Mouse (Mus musculus): Measurements from ENCODE around the gene Olfr78. TPM values are rescaled to one million over a fixed set of nuclear protein-coding genes. Genes with fewer than 3 reads are reported as not detected.

The Olfr78 gene
- polyA plus RNA-seq, 1 experiment from 2014 or later = 0.04 TPM

DNA sequence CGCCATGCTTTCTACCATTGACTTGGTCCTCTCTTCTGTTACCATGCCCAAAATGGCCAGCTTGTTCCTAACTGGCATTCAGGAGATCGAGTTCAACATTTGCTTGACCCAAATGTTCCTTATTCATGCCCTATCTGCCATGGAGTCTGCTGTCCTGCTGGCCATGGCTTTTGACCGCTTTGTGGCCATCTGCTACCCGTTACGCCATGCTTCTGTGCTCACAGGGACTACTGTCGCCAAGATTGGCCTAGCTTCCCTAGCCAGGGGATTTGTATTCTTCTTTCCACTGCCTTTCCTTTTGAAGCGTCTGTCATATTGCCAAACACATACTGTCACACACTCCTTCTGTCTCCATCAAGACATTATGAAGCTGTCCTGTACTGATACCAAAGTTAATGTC is 60.8 kb downstream of the Olfr78 start:
- Histone ChIP-seq H3K9ac (ENCODE audit: low read depth, low read length) (no peak overlapping the region), H3K9me3 (replicated peaks; ENCODE audit: control insufficient read depth, low read length) (no peaks in the 10 kb centered on the region), H3K27ac (ENCODE audit: low read length) (no peak overlapping the region), H3K4me1 (ENCODE audit: control insufficient read depth, low read depth, low read length) (no peaks in the 10 kb centered on the region), H3K4me2 (ENCODE audit: low read depth, low read length) (no peak overlapping the region), H3K4me3 (ENCODE audit: low read depth, low read length) (no peak overlapping the region), H3K36me3 (ENCODE audit: control insufficient read depth, insufficient read depth) (no peaks in the 10 kb centered on the region), H3K27me3 (ENCODE audit: control insufficient read depth, insufficient read depth, low read depth, low read length) (no peaks in the 10 kb centered on the region)
- 66% methylated on average over 7 of the region's 7 CpGs for WGBS (ENCODE audit: insufficient replicate concordance)
- no peak for ATAC-seq (ENCODE audit: low read depth)

DNA sequence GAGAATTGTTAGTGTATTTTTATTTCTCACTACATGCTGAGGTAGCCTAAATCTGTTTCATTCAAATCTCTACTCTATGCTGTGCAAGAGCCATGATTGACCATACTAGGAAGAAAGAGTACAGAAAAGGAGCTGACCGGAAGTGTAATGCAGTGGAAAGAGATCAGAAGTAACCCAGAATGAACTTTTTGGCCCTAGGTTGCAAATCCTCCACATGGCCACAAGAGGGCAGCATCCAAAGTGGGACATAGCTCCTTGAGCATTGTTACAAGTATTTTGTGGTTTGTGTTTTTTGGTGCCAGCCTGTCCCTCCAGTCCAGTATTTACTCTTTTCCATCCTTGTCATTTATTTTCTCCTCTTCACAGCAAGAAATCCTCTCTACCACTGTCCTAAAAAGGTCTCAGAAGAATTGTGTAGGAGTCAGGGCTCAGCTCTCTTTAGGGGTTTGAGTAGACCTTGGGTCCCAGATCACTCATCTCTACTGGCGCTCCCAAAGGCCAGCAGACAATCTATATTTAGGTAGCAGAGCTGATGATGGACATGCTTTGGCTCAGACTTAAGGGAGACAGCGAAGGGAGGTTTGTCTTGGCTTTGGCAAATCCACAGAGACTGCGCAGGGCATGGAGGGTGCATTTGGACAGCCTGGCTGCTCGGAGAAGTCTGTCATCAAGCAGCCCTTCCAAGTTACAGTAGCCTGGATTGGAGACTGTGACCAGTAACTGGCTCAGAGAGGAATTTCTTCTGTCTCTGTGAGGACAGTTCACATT is 63.7 kb downstream of the Olfr78 start, which contains the start of gene Olfr557:
Gene Olfr557 (plus strand): TSS at position 553 of the 768 bp plus-strand sequence.
- Histone ChIP-seq H3K27me3 (ENCODE audit: control insufficient read depth, insufficient read depth, low read depth, low read length) (no peaks in the 10 kb centered on the region), H3K9ac (ENCODE audit: low read depth, low read length) (no peak within 1 kb of the TSS), H3K9me3 (replicated peaks; ENCODE audit: control insufficient read depth, low read length) (no peaks in the 10 kb centered on the region), H3K4me2 (ENCODE audit: low read depth, low read length) (no peak within 1 kb of the TSS), H3K27ac (ENCODE audit: low read length) (no peak within 1 kb of the TSS), H3K4me3 (ENCODE audit: low read depth, low read length) (no peak within 1 kb of the TSS), H3K36me3 (ENCODE audit: control insufficient read depth, insufficient read depth) (no peaks in the 10 kb centered on the region), H3K4me1 (ENCODE audit: control insufficient read depth, low read depth, low read length) (no peaks in the 10 kb centered on the region)
- no peak for ATAC-seq (ENCODE audit: low read depth)
- WGBS (ENCODE audit: insufficient replicate concordance) = 65% methylated on average over 5 of the region's 5 CpGs

Other genes with a start within 250 kb of the Olfr78 start
- not detected in 2 replicates for gene Olfr547, start 224.7 kb downstream of the Olfr78 start, polyA plus RNA-seq (2015; fragmentation: Nextera tagmentation; extraction: Ambion mirVana)
- gene Olfr548-ps1, start 218.6 kb downstream of the Olfr78 start, polyA plus RNA-seq (2015; fragmentation: Nextera tagmentation; extraction: Ambion mirVana) = not detected in 2 replicates
- not detected in 2 replicates for gene Olfr549, start 209.6 kb downstream of the Olfr78 start, polyA plus RNA-seq (2015; fragmentation: Nextera tagmentation; extraction: Ambion mirVana)
- gene Trim21, start 194.0 kb downstream of the Olfr78 start, polyA plus RNA-seq (2015; fragmentation: Nextera tagmentation; extraction: Ambion mirVana) = 0.25 and 0.37 TPM in 2 replicates
- gene Olfr550, start 188.0 kb downstream of the Olfr78 start, polyA plus RNA-seq (2015; fragmentation: Nextera tagmentation; extraction: Ambion mirVana) = not detected in 2 replicates
- not detected in 2 replicates for gene Olfr551, start 167.6 kb downstream of the Olfr78 start, polyA plus RNA-seq (2015; fragmentation: Nextera tagmentation; extraction: Ambion mirVana)
- not detected in 2 replicates for gene Olfr552, start 161.7 kb downstream of the Olfr78 start, polyA plus RNA-seq (2015; fragmentation: Nextera tagmentation; extraction: Ambion mirVana)
- gene Olfr553, start 141.3 kb downstream of the Olfr78 start, polyA plus RNA-seq (2015; fragmentation: Nextera tagmentation; extraction: Ambion mirVana) = not detected in 2 replicates
- gene Olfr554, start 121.0 kb downstream of the Olfr78 start, polyA plus RNA-seq (2015; fragmentation: Nextera tagmentation; extraction: Ambion mirVana) = not detected in 2 replicates
- not detected in 2 replicates for gene Olfr555, start 100.6 kb downstream of the Olfr78 start, polyA plus RNA-seq (2015; fragmentation: Nextera tagmentation; extraction: Ambion mirVana)
- not detected in 2 replicates for gene Olfr556, start 94.6 kb downstream of the Olfr78 start, polyA plus RNA-seq (2015; fragmentation: Nextera tagmentation; extraction: Ambion mirVana)
- 1.1 and 1.5 TPM in 2 replicates for gene Trim68, start 72.1 kb downstream of the Olfr78 start, polyA plus RNA-seq (2015; fragmentation: Nextera tagmentation; extraction: Ambion mirVana)
- gene Olfr557, start 63.6 kb downstream of the Olfr78 start, polyA plus RNA-seq (2015; fragmentation: Nextera tagmentation; extraction: Ambion mirVana) = not detected in 2 replicates
- not detected in 2 replicates for gene Olfr558, start 57.3 kb downstream of the Olfr78 start, polyA plus RNA-seq (2015; fragmentation: Nextera tagmentation; extraction: Ambion mirVana)
- not detected in 2 replicates for gene Olfr33, start 40.4 kb downstream of the Olfr78 start, polyA plus RNA-seq (2015; fragmentation: Nextera tagmentation; extraction: Ambion mirVana)
- not detected in 2 replicates for gene Olfr559, start 32.0 kb downstream of the Olfr78 start, polyA plus RNA-seq (2015; fragmentation: Nextera tagmentation; extraction: Ambion mirVana)
- gene Olfr560, start 105 bp downstream of the Olfr78 start, polyA plus RNA-seq (2015; fragmentation: Nextera tagmentation; extraction: Ambion mirVana) = not detected in 2 replicates
- gene Olfr561, start 11.8 kb upstream of the Olfr78 start, polyA plus RNA-seq (2015; fragmentation: Nextera tagmentation; extraction: Ambion mirVana) = not detected in 2 replicates
- gene Olfr564, start 44.0 kb upstream of the Olfr78 start, polyA plus RNA-seq (2015; fragmentation: Nextera tagmentation; extraction: Ambion mirVana) = not detected in 2 replicates
- not detected in 2 replicates for gene Olfr566, start 99.3 kb upstream of the Olfr78 start, polyA plus RNA-seq (2015; fragmentation: Nextera tagmentation; extraction: Ambion mirVana)
- gene Olfr568, start 117.7 kb upstream of the Olfr78 start, polyA plus RNA-seq (2015; fragmentation: Nextera tagmentation; extraction: Ambion mirVana) = not detected in 2 replicates
- not detected in 2 replicates for gene Olfr569, start 131.4 kb upstream of the Olfr78 start, polyA plus RNA-seq (2015; fragmentation: Nextera tagmentation; extraction: Ambion mirVana)
- gene Olfr570, start 135.1 kb upstream of the Olfr78 start, polyA plus RNA-seq (2015; fragmentation: Nextera tagmentation; extraction: Ambion mirVana) = not detected in 2 replicates
- gene Olfr571, start 158.1 kb upstream of the Olfr78 start, polyA plus RNA-seq (2015; fragmentation: Nextera tagmentation; extraction: Ambion mirVana) = not detected in 2 replicates
- not detected in 2 replicates for gene Olfr572, start 164.9 kb upstream of the Olfr78 start, polyA plus RNA-seq (2015; fragmentation: Nextera tagmentation; extraction: Ambion mirVana)
- not detected in 2 replicates for gene Olfr573-ps1, start 183.1 kb upstream of the Olfr78 start, polyA plus RNA-seq (2015; fragmentation: Nextera tagmentation; extraction: Ambion mirVana)
- gene Olfr574, start 189.0 kb upstream of the Olfr78 start, polyA plus RNA-seq (2015; fragmentation: Nextera tagmentation; extraction: Ambion mirVana) = not detected in 2 replicates
- not detected in 2 replicates for gene Olfr575, start 199.3 kb upstream of the Olfr78 start, polyA plus RNA-seq (2015; fragmentation: Nextera tagmentation; extraction: Ambion mirVana)
- not detected in 2 replicates for gene Olfr576, start 203.2 kb upstream of the Olfr78 start, polyA plus RNA-seq (2015; fragmentation: Nextera tagmentation; extraction: Ambion mirVana)
- gene Olfr577, start 216.5 kb upstream of the Olfr78 start, polyA plus RNA-seq (2015; fragmentation: Nextera tagmentation; extraction: Ambion mirVana) = not detected in 2 replicates
- gene Olfr578, start 229.9 kb upstream of the Olfr78 start, polyA plus RNA-seq (2015; fragmentation: Nextera tagmentation; extraction: Ambion mirVana) = not detected in 2 replicates

All from liver, embryonic 16.5 days (tissue).